Mouse (Mus musculus): ENCODE data around the gene Rars2. TPM values are rescaled to one million over a fixed set of nuclear protein-coding genes. Genes with fewer than 3 reads are reported as not detected.

The Rars2 gene
- total and polyA plus RNA-seq, 3 experiments = 47.7 to 60.3 TPM; not detected in 1

DNA sequence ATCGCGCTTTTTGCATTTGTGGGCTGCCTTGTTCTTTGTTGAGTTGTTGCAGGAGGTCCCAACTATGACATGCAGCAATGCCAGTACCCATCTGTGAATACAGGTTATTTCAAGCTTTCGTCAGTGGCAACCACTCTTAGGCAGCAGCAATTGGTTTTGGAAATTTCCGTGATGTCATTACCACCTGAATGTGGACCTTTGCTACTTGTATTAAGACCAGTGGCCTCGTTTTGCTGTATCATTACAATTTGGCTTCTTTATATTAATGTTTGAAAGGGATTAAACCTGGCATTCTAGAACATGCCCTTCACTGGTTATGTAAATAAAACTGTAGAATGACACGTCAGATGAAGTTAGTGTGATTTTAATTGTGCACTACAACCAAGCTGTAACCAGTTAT is 48.5 kb upstream of the Rars2 start:
- Histone ChIP-seq H3K36me3 (ENCODE audit: control insufficient read depth in 1 of 2, insufficient read depth in 2 of 2, low read length in 2 of 2) (peaks cover 27 to 49% of the 10 kb centered on the region in 2 experiments), H3K79me2 (ENCODE audit: control insufficient read depth, insufficient read depth, low read length, poor library complexity) (peaks cover 5% of the 10 kb centered on the region; the same call in 1 of the 2 replicates), H3K4me3 (ENCODE audit: control insufficient read depth in 1 of 2, insufficient read depth in 1 of 2, low read depth in 2 of 2, low read length in 2 of 2) (no peak overlapping the region), H3K9ac (ENCODE audit: control insufficient read depth, low read depth, low read length, poor library complexity, severe bottlenecking) (no peak overlapping the region), H3K4me1 (ENCODE audit: control insufficient read depth in 1 of 2, insufficient read depth in 2 of 2, low read length in 2 of 2) (no peaks in the 10 kb centered on the region; a peak in 1 of 4 replicates), H3K27ac (ENCODE audit: control insufficient read depth, low read depth, low read length) (no peak overlapping the region), H3K27me3 (ENCODE audit: control insufficient read depth in 1 of 2, insufficient read depth in 2 of 2, low read length in 2 of 2) (no peaks in the 10 kb centered on the region), H3K9me3 (replicated peaks; ENCODE audit: insufficient read depth, low read length) (no peaks in the 10 kb centered on the region)
- no peak for DNase-seq (ENCODE audit: low read depth, low spot score)
- TF ChIP-seq ZMIZ1 (IDR thresholded peaks at IDR 0.05; ENCODE audit: low read depth, low read length) (peak; percentile 52; the same call in 1 of the 2 replicates), HCFC1 (IDR thresholded peaks at IDR 0.05; ENCODE audit: low read depth, low read length) (no peak)

DNA sequence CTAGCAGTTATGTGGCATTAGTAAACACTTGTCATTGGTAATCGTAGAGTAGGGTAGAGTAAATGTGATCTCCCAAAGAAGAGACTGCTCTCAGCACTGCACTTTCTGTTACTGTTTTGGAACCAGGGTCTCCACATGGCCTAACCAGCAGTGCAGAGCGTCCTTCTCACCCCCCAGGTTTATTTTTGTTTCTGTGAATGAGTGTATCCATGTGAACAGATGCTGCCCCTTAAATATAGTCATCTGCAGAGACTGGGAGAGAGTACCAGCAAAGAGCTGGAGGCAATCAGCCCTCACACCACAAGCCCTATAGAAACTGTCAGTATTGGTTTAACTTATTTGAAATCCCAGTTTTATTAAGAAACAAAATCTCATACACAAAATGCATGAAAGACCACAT is 41.9 kb upstream of the Rars2 start:
- Histone ChIP-seq H3K36me3 (ENCODE audit: control insufficient read depth in 1 of 2, insufficient read depth in 2 of 2, low read length in 2 of 2) (peaks cover 0 to 53% of the 10 kb centered on the region in 2 experiments; a peak in 2 of 4 replicates), H3K4me3 (ENCODE audit: control insufficient read depth in 1 of 2, insufficient read depth in 1 of 2, low read depth in 2 of 2, low read length in 2 of 2) (no peak overlapping the region), H3K79me2 (ENCODE audit: control insufficient read depth, insufficient read depth, low read length, poor library complexity) (no peaks in the 10 kb centered on the region), H3K27me3 (ENCODE audit: control insufficient read depth in 1 of 2, insufficient read depth in 2 of 2, low read length in 2 of 2) (no peaks in the 10 kb centered on the region), H3K9ac (ENCODE audit: control insufficient read depth, low read depth, low read length, poor library complexity, severe bottlenecking) (no peak overlapping the region), H3K4me1 (ENCODE audit: control insufficient read depth in 1 of 2, insufficient read depth in 2 of 2, low read length in 2 of 2) (no peaks in the 10 kb centered on the region), H3K9me3 (replicated peaks; ENCODE audit: insufficient read depth, low read length) (no peaks in the 10 kb centered on the region), H3K27ac (ENCODE audit: control insufficient read depth, low read depth, low read length) (no peak overlapping the region)
- no peak for TF ChIP-seq MEF2A (IDR thresholded peaks at IDR 0.05; ENCODE audit: extremely low read depth, insufficient replicate concordance, low read depth, low read length, poor library complexity, severe bottlenecking)
- TF ChIP-seq KAT2A (conservative IDR thresholded peaks at IDR 0.05; ENCODE audit: low read depth, low read length) = no peak
- no peak for TF ChIP-seq MAFK (IDR thresholded peaks at IDR 0.05; ENCODE audit: borderline replicate concordance, low read depth, low read length)
- TF ChIP-seq NELFE (IDR thresholded peaks at IDR 0.05; ENCODE audit: low read depth, low read length) = no peak
- TF ChIP-seq CHD1 (IDR thresholded peaks at IDR 0.05; ENCODE audit: low read depth, low read length) = no peak
- no peak for TF ChIP-seq BHLHE40 (IDR thresholded peaks at IDR 0.05; ENCODE audit: borderline replicate concordance, low read depth, low read length)
- no peak for TF ChIP-seq POLR2AphosphoS5 (IDR thresholded peaks at IDR 0.05; ENCODE audit: borderline replicate concordance, low read depth, low read length)
- TF ChIP-seq HCFC1 (IDR thresholded peaks at IDR 0.05; ENCODE audit: low read depth, low read length) = no peak
- TF ChIP-seq RAD21 (IDR thresholded peaks at IDR 0.05; ENCODE audit: low read depth, low read length) = no peak
- no peak for TF ChIP-seq POLR2A (IDR thresholded peaks at IDR 0.05; ENCODE audit: control insufficient read depth in 1 of 2, insufficient read depth in 1 of 2, low read depth in 1 of 2, low read length in 2 of 2, poor library complexity in 1 of 2)
- TF ChIP-seq USF2 (IDR thresholded peaks at IDR 0.05; ENCODE audit: borderline replicate concordance in 1 of 2, insufficient read depth in 1 of 2, low read depth in 1 of 2, low read length in 2 of 2) = no peak
- no peak for TF ChIP-seq JUND (IDR thresholded peaks at IDR 0.05; ENCODE audit: low read depth, low read length)
- no peak for TF ChIP-seq GABPA (IDR thresholded peaks at IDR 0.05; ENCODE audit: low read depth, low read length)
- TF ChIP-seq ETS1 (IDR thresholded peaks at IDR 0.05; ENCODE audit: low read depth, low read length) = no peak
- no peak for TF ChIP-seq ZKSCAN1 (IDR thresholded peaks at IDR 0.05; ENCODE audit: low read depth, low read length)
- no peak for TF ChIP-seq POLR2AphosphoS2 (IDR thresholded peaks at IDR 0.05; ENCODE audit: low read length)
- TF ChIP-seq EP300 (IDR thresholded peaks at IDR 0.05; ENCODE audit: low read depth in 1 of 2, low read length in 2 of 2) = no peak
- no peak for TF ChIP-seq E2F4 (IDR thresholded peaks at IDR 0.05; ENCODE audit: borderline replicate concordance, low read depth, low read length)
- TF ChIP-seq CHD2 (IDR thresholded peaks at IDR 0.05; ENCODE audit: low read length) = no peak
- TF ChIP-seq MYB (IDR thresholded peaks at IDR 0.05; ENCODE audit: low read depth, low read length) = no peak
- no peak for DNase-seq (ENCODE audit: low read depth, low spot score)

All from MEL (cell line).